Mouse (Mus musculus): Measurements from ENCODE around the gene Bcas3. TPM values are rescaled to one million over a fixed set of nuclear protein-coding genes. Genes with fewer than 3 reads are reported as not detected.

Bcas3 gene
- polyA plus RNA-seq, 1 experiment = 103 TPM

DNA sequence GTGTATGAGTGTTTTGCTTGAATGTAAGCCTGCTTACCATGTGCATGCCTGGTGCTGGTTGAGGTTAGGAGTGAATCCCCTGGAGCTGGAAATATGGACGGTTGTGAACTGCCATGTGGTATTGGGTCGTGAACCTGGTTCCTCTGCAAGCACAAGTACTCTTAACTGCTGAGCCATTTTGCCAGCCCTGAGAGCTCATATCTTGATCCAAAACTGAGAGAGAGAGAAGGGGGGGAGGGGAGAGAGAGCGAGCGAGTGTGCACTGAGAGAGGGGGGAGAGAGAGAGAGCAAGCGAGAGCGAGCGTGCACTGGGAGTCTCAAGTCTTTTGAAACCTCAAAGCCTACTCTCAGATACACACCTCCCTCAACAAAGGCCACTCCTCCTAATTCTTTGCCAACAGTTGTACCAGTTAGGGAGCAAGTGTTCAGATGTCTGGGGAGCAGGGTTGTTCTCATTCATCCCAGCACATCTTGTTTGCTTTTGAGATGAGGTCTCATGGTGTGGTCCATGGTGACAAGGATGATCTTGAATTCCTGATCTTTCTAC is 12.8 kb upstream of the Bcas3 start:
- no peak for TF ChIP-seq GATA1 (IDR thresholded peaks at IDR 0.05; ENCODE audit: low read length)

GRCm38 (mm10) chr11:85353819-85354218 is 852 bp downstream of the Bcas3 start:
- TF ChIP-seq GATA1 (IDR thresholded peaks at IDR 0.05; ENCODE audit: low read length) = no peak

DNA sequence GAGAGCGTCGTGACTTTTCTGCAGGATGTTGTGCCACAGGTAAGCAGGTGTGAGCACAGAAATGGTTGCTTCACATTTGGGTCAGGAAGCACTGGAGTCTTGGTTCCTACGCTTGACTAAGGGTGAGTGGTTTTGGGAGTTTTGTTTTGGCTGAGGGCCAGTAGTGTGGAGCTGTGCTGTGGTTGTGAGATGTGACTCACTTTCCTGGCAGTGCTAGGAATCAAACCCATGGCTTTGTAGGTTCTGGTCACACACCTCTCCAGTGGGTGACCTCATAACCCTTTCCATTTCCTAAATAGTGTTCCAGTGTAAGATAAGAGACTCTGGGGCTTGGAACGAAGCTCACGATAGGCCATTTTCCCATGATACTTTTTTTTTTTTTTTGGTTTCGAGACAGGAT is 6.7 kb downstream of the Bcas3 start:
- no peak for TF ChIP-seq GATA1 (IDR thresholded peaks at IDR 0.05; ENCODE audit: low read length)

- no peak for TF ChIP-seq GATA1 (IDR thresholded peaks at IDR 0.05; ENCODE audit: low read length)
These were observed 8.7 kb downstream of the Bcas3 start for GRCm38 (mm10) chr11:85361621-85362020.

DNA sequence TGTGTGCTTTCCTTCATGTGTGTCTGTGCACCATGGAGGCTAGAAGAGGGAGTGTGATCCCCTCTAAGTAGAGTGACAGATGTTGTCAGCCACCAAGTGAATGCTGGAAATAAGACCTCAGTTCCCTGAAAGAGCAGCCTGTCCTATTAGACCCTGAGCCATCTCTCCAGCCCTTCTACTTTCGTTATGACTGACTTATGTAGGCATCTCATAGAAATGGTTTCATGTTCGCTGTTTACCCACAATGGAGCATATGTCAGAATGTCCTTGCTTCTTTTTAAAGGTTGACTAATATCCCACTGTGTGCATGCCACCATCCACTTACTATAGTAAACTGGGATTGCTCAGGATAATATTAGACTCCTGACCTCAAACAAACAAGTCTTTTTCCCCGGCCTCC is 13.2 kb downstream of the Bcas3 start:
- no peak for TF ChIP-seq GATA1 (IDR thresholded peaks at IDR 0.05; ENCODE audit: low read length)

- no peak for TF ChIP-seq GATA1 (IDR thresholded peaks at IDR 0.05; ENCODE audit: low read length)
These were observed 14.9 kb downstream of the Bcas3 start for GRCm38 (mm10) chr11:85367823-85368222.

DNA sequence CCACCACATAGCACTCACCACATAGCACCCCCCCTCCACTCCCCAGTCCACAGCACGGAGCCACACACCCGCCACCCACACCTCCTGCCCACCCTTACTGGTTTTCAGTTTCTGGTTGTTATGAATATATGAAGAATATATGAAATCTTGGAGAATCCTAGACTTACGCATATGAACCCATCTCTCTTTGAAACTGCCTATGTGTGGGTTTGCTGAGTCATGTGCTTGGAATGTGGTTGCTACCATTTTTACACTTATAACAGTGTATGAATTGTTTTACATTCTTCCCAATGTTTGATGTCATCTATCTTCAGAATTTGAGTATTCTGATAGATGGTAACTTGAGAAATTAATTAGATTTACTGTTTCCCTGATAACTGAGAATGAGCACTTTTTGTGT is 26.1 kb downstream of the Bcas3 start:
- no peak for TF ChIP-seq GATA1 (IDR thresholded peaks at IDR 0.05; ENCODE audit: low read length)

GRCm38 (mm10) chr11:85380046-85380445 is 27.1 kb downstream of the Bcas3 start:
- TF ChIP-seq GATA1 (IDR thresholded peaks at IDR 0.05; ENCODE audit: low read length) = no peak

- no peak for TF ChIP-seq GATA1 (IDR thresholded peaks at IDR 0.05; ENCODE audit: low read length)
These were observed 29.1 kb downstream of the Bcas3 start for GRCm38 (mm10) chr11:85382055-85382454.

DNA sequence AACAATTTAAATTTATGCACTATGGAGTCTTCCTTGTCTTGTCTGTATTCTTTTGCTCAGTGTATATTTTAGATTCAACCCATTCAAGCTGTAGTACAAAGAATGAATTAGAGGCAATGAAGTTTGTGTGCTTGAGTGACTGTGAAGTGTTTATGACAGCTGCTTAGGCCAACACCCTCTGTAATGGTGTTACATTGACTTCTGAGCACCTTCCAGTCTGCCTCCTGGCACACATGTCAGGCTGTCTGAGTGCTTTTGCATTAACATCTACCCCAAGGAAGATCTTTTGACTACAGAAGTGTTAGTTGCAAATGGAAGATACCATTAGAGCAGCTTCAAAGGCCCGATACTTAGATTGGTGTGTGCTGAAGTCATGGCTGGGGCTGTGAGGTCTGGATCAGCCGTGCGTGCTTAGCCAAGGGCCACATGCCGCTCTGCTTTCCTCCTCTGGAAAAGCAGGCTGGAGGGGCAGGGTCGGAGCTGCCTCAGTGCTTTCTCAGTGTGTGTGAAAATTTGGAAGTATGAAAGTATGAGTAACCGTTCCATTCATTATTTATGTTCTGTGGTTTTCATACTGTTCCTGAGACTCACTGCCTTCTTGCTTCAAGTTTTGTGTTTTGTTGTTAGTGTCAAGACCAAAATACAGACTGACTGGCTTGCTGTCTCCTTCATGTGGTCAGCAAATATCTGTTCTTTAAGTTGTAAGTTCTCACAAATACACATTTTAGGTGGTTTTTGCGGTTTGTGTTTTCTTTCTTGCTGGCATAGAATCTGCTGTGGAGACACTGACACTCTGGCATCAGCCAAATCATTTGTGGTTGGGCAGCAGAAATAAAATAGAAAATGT is 31.2 kb downstream of the Bcas3 start:
- TF ChIP-seq GATA1 (IDR thresholded peaks at IDR 0.05; ENCODE audit: low read length) = no peak

DNA sequence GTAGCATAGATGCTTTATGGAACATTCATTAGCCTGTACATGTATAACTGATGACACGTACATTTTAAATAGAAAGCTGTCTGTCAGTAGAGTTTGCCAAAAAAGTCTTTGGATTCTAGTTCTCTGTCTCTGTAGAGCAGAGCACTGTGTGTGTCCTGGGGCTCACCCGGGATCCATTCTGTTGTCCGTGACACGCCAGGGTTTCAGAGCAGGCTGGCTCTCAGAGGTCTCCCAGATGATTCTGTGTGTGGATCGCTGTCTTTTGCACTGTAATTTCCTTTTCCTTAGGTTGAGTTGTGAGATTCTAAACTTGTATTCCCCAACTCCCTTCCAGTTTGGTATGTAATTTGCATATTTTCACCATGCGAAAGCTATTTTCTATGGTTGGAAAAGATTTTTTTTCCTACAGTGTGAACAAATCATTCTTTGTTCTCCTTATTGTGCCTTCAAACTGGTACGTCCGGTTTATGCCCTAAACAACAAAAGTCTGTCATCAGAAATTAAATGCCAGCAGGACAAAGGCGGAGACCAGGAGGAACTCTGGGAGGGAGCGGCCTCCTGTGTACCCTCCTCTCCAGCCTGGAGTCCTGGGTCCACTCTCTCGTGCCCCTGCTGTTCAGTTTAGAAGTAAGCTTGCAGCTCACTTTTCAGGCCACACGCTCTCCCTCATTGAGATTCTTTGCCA is 39.4 kb downstream of the Bcas3 start:
- TF ChIP-seq GATA1 (IDR thresholded peaks at IDR 0.05; ENCODE audit: low read length) = no peak

GRCm38 (mm10) chr11:85392864-85393220 is 39.9 kb downstream of the Bcas3 start:
- no peak for TF ChIP-seq GATA1 (IDR thresholded peaks at IDR 0.05; ENCODE audit: low read length)

GRCm38 (mm10) chr11:85393990-85394389 is 41.0 kb downstream of the Bcas3 start:
- TF ChIP-seq GATA1 (IDR thresholded peaks at IDR 0.05; ENCODE audit: low read length) = no peak

DNA sequence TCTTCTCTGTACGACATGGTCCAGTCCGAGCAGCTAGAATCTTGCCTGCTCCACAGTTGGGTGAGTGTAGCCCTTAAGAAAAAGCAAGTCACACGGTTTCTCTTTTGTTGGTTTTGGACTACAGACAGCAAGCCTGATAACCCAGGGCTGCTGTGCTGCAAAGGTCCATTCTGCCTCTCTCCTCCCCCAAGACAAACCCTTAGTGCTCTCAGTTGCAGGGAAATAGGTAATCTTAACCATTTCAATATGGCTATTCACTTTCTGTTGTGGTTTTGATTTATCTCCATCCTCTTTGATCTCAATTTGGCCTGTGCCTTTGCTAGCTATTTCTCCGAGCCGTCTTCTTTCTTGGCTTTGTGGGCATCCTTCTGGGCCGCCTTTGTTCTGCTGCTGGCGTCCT is 42.4 kb downstream of the Bcas3 start:
- no peak for TF ChIP-seq GATA1 (IDR thresholded peaks at IDR 0.05; ENCODE audit: low read length)

GRCm38 (mm10) chr11:85406531-85406930 is 53.6 kb downstream of the Bcas3 start:
- TF ChIP-seq GATA1 (IDR thresholded peaks at IDR 0.05; ENCODE audit: low read length) = no peak

DNA sequence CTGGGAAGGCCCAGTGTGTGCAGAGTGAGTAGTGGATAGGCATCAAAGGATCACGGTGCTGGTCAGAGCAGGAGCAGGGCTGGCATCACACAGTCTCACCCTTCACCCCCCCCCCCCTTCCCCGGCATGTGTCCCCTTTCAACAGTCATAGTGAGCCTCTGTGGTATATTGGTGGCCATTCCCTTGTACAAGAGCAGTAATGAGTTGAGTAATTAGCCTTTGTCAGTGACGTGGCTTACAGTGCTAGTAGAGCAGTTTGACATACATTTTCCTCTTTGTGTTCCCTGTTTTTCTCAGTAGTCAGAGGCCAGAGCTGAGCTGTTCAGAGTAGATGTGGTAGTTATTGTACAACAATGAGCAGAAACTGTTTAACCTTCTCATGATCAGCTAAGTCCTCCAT is 54.7 kb downstream of the Bcas3 start:
- TF ChIP-seq GATA1 (IDR thresholded peaks at IDR 0.05; ENCODE audit: low read length) = no peak

DNA sequence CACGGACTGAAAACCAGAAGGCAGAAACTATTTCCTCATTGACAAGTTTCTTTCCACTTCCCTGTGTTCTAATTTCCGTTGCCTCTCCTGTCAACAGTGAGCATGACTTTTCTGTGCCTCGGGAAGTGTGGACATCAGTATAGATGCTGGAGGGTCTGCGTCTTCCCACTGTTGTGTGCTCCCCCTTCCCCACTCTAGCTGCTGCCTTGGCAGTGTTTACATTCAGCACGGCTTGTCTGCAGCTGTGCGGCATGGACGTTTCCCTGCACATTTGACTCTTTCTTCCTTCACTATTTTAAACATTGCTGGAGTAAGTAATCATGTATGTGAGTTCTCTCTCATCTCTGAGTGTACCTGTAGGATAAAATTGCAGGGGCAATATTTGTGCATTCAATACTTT is 59.4 kb downstream of the Bcas3 start:
- no peak for TF ChIP-seq GATA1 (IDR thresholded peaks at IDR 0.05; ENCODE audit: low read length)
